ENCODE assay signal across 8 mouse cellular contexts in the genomic region with DNA sequence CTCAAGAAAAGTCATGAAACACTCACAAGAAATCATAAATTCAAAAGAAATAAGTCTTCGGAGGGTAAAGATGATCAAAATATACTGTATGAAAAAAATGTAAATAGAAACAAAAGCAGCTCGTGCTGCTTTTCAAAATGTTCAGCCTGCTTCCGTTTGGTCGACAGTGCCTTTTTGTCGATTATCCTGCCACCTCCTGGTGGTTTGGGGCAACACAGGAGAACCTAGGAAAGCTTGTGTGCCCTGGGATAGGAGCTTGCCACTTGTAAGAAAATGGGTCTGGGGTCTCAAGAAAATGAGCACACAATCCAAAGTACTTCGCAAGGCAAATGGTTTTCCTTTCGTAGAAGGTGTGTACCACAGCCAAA. TPM values are rescaled to one million over a fixed set of nuclear protein-coding genes. Genes with fewer than 3 reads are reported as not detected.
DNase-seq lines count a peak whose midpoint lies in the region; ATAC-seq and TF ChIP-seq lines count a peak whose summit lies in the region.

No protein-coding gene starts in this region.

- H3K4me3 ChIP-seq in G1E (ENCODE audit: low read depth, low read length), result peak overlapping the region; percentile 72
- H3K4me3 ChIP-seq in forebrain, embryonic 10.5 days, result peak overlapping the region; percentile 77
- H3K4me3 ChIP-seq in lung, postnatal 0 days (ENCODE audit: low read depth, low read length), result peak overlapping the region; percentile 79

- no peak for DNase-seq in G1E (ENCODE audit: low spot score)
- peak; percentile 69 for DNase-seq in c-Kit-negative CD71-positive TER-119-positive erythroid progenitor cells, embryonic 14.5 days (ENCODE audit: low read depth, low spot score)
- DNase-seq in forebrain, embryonic 10.5 days (ENCODE audit: extremely low spot score, low spot score), result peak; percentile 81
- DNase-seq in heart, postnatal 25 days (ENCODE audit: low spot score), result peak; percentile 46
- peak; percentile 80 for DNase-seq in layer of hippocampus, adult 11-12 months (ENCODE audit: low spot score)
- peak; percentile 87 for DNase-seq in lung, postnatal 0 days (ENCODE audit: low spot score)
- DNase-seq in ovary, postnatal 14 days (ENCODE audit: low spot score), result peak; percentile 68
- DNase-seq in thymus, postnatal 25 days, result peak; percentile 88

- TF ChIP-seq EP300 in lung, postnatal 0 days (IDR thresholded peaks at IDR 0.05), result no peak

- WGBS in forebrain, embryonic 10.5 days, result under 1% methylated on average over 7 of the region's 7 CpGs
- WGBS in lung, postnatal 0 days, result 0% methylated on average over 7 of the region's 7 CpGs

- H3K9ac ChIP-seq in lung, postnatal 0 days (replicated peaks; ENCODE audit: low read depth), result peak overlapping the region; percentile 45; the same call in 1 of the 2 replicates

- peak overlapping the region; percentile 70 for H3K27ac ChIP-seq in forebrain, embryonic 10.5 days
- H3K27ac ChIP-seq in lung, postnatal 0 days (ENCODE audit: low read length), result peak overlapping the region; percentile 44; the same call in 1 of the 2 replicates

- H3K9me3 ChIP-seq in G1E (replicated peaks), result no peaks in the 10 kb centered on the region
- no peaks in the 10 kb centered on the region for H3K9me3 ChIP-seq in forebrain, embryonic 10.5 days
- no peaks in the 10 kb centered on the region for H3K9me3 ChIP-seq in lung, postnatal 0 days (ENCODE audit: low read length)

- no peaks in the 10 kb centered on the region for H3K36me3 ChIP-seq in G1E (replicated peaks)
- no peaks in the 10 kb centered on the region for H3K36me3 ChIP-seq in forebrain, embryonic 10.5 days (replicated peaks)
- H3K36me3 ChIP-seq in lung, postnatal 0 days (ENCODE audit: insufficient read depth, low read length), result no peaks in the 10 kb centered on the region

- 0 out of 2 replicates have a peak, but pooled peaks cover 5% of the 10 kb centered on the region for H3K27me3 ChIP-seq in G1E (ENCODE audit: insufficient read depth, low read length)
- no peaks in the 10 kb centered on the region for H3K27me3 ChIP-seq in forebrain, embryonic 10.5 days (ENCODE audit: poor library complexity, severe bottlenecking)
- H3K27me3 ChIP-seq in lung, postnatal 0 days (replicated peaks; ENCODE audit: insufficient read depth, low read length), result no peaks in the 10 kb centered on the region

- H3K4me2 ChIP-seq in lung, postnatal 0 days (replicated peaks; ENCODE audit: low read depth, low read length), result peak overlapping the region; percentile 77

- no peak for ATAC-seq in G1E (ENCODE audit: extremely low read depth, insufficient number of reproducible peaks, low FRiP score, poor library complexity, severe bottlenecking)
- ATAC-seq in lung, postnatal 0 days, result no peak

- H3K4me1 ChIP-seq in G1E (ENCODE audit: insufficient read depth, low read depth, low read length), result peaks cover 30% of the 10 kb centered on the region
- H3K4me1 ChIP-seq in forebrain, embryonic 10.5 days, result peaks cover 15% of the 10 kb centered on the region
- no peaks in the 10 kb centered on the region for H3K4me1 ChIP-seq in lung, postnatal 0 days (ENCODE audit: insufficient read depth, low read depth, low read length)

- peak; percentile 58 for TF ChIP-seq CTCF in G1E (IDR thresholded peaks at IDR 0.05; ENCODE audit: low read depth, low read length)
- peak; percentile 86 for TF ChIP-seq CTCF in lung, postnatal 0 days (IDR thresholded peaks at IDR 0.05)

- intact Hi-C loops in heart, postnatal 25 days (cut with DNase I), result loop anchor here (5.0 to 10.0 kb wide), 2 partner anchors 82 to 226 kb away; no protein-coding TSS in a partner anchor

RNA-seq across cellular contexts. Expression of a gene that starts 21.9 kb away (rescaled TPM):
- not detected in 2 replicates for total RNA-seq in G1E (2014; fragmentation: Nextera tagmentation)
- not detected in 2 replicates for total RNA-seq in G1E (2017)
- not detected in 2 replicates for polyA plus RNA-seq in G1E (2012)
- 1.6 and 1.8 TPM in 2 replicates for polyA plus RNA-seq in forebrain, embryonic 10.5 days (2016; fragmentation: Nextera tagmentation; extraction: Ambion mirVana)
- 100 to 1,000 TPM; 266 to 290 TPM for total RNA-seq in heart, postnatal 25 days (2021)
- 0.27 and 0.35 TPM in 2 replicates for polyA plus RNA-seq in lung, postnatal 0 days (2015; fragmentation: Nextera tagmentation; extraction: Ambion mirVana)

RNA-seq across cellular contexts. Expression of a gene that starts 51.0 kb away (rescaled TPM):
- total RNA-seq in G1E (2014; fragmentation: Nextera tagmentation), result not detected in 2 replicates
- 0.27 TPM in 1 of 2 replicates, not detected in the other for total RNA-seq in G1E (2017)
- polyA plus RNA-seq in G1E (2012), result not detected in 2 replicates
- polyA plus RNA-seq in forebrain, embryonic 10.5 days (2016; fragmentation: Nextera tagmentation; extraction: Ambion mirVana), result 0.20 TPM in 1 of 2 replicates, not detected in the other
- total RNA-seq in heart, postnatal 25 days (2021), result not detected
- polyA plus RNA-seq in lung, postnatal 0 days (2015; fragmentation: Nextera tagmentation; extraction: Ambion mirVana), result 0.12 and 0.19 TPM in 2 replicates

RNA-seq across cellular contexts. Expression of a gene that starts 54.7 kb away (rescaled TPM):
- 1,322 and 1,463 TPM in 2 replicates for total RNA-seq in G1E (2014; fragmentation: Nextera tagmentation)
- total RNA-seq in G1E (2017), result 307 and 332 TPM in 2 replicates
- 16.1 and 19.5 TPM in 2 replicates for polyA plus RNA-seq in G1E (2012)
- polyA plus RNA-seq in forebrain, embryonic 10.5 days (2016; fragmentation: Nextera tagmentation; extraction: Ambion mirVana), result 26.8 and 27.9 TPM in 2 replicates
- 100 to 1,000 TPM; 341 to 607 TPM for total RNA-seq in heart, postnatal 25 days (2021)
- polyA plus RNA-seq in lung, postnatal 0 days (2015; fragmentation: Nextera tagmentation; extraction: Ambion mirVana), result 468 and 502 TPM in 2 replicates

Comparison
In these comparisons a context has a peak if more than half of its experiments do, and no peak if none do; other contexts are left out.
1. RNA of a gene that starts 54.7 kb away (polyA plus RNA-seq): 468 to 502 TPM in lung, postnatal 0 days; 26.8 to 27.9 TPM in forebrain, embryonic 10.5 days and 16.1 to 19.5 TPM in G1E; every median in the first group is over 10 times any median in the second.
2. Peak in every context shown above with its lines, with median percentiles within 50 percentile points of each other: H3K4me3 ChIP-seq.